Mouse (Mus musculus) kidney, embryonic 16.5 days (tissue): ENCODE data around the gene Chmp3. TPM values are rescaled to one million over a fixed set of nuclear protein-coding genes. Genes with fewer than 3 reads are reported as not detected.

ENCODE experiments used
- ATAC-seq: fragments of 200-750 bp; cut with Nextera tagmentation; 2 replicates; pipeline ENCODE4 v1.8.0; 2017; ENCODE audit warnings: moderate TSS enrichment; ENCODE audit not compliant: low FRiP score, low TSS enrichment
- H3K27ac ChIP-seq: fragments of 300-500 bp; sonication (generic); 2 replicates; pipeline ENCODE4 v1.5.1; 2014; ENCODE audit warnings: low read length
- H3K27me3 ChIP-seq: fragments of 300-500 bp; sonication (generic); 2 replicates; pipeline ENCODE4 v1.6.1; 2014; ENCODE audit warnings: low read length, control low read depth, mixed read lengths; ENCODE audit not compliant: insufficient read depth
- H3K36me3 ChIP-seq: fragments of 300-500 bp; sonication (generic); 2 replicates; pipeline ENCODE4 v1.6.1; 2014; ENCODE audit warnings: low read length, control low read depth, mixed read lengths; ENCODE audit not compliant: insufficient read depth
- H3K4me1 ChIP-seq: fragments of 300-500 bp; sonication (generic); 2 replicates; pipeline ENCODE4 v1.6.1; 2014; ENCODE audit warnings: low read length, control low read depth, mixed read lengths; ENCODE audit not compliant: insufficient read depth
- H3K4me2 ChIP-seq: fragments of 300-500 bp; sonication (generic); replicated peaks from 2 replicates; pipeline ENCODE4 v1.6.1; 2014; ENCODE audit warnings: low read depth, low read length
- H3K4me3 ChIP-seq: fragments of 300-500 bp; sonication (generic); 2 replicates; pipeline ENCODE4 v1.5.1; 2014; ENCODE audit warnings: mild to moderate bottlenecking, low read length
- H3K9ac ChIP-seq: fragments of 300-500 bp; sonication (generic); replicated peaks from 2 replicates; pipeline ENCODE4 v1.6.1; 2014; ENCODE audit warnings: low read length
- H3K9me3 ChIP-seq: fragments of 300-500 bp; sonication (generic); 2 replicates; pipeline ENCODE4 v1.6.1; 2016; ENCODE audit warnings: low read length, control low read depth
- WGBS: fragments of 180-500 bp; shearing (Covaris S2); extraction: QIAGEN DNeasy Blood & Tissue Kit; methylation state at CpG from one replicate; pipeline ENCODE4 v1.1.7; 2014; 5-methylcytosine and 5-hydroxymethylcytosine counted together
- polyA plus RNA-seq: library from polyadenylated mRNA; unstranded; fragments of >200 nt; fragmentation: Nextera tagmentation; extraction: Ambion mirVana; gene quantifications from 2 replicates; pipeline ENCODE4 v1.2.1, GENCODE M21; 2015

The Chmp3 gene
- polyA plus RNA-seq, 1 experiment from 2014 or later = 74.0 TPM

GRCm38 (mm10) chr6:71625984-71626383 is 82.4 kb downstream of the Chmp3 start:
- WGBS = 94% methylated on average over 2 of the region's 2 CpGs

GRCm38 (mm10) chr6:71627325-71627724 is 83.7 kb downstream of the Chmp3 start:
- Histone ChIP-seq H3K27me3 (no peaks in the 10 kb centered on the region), H3K4me3 (no peak overlapping the region), H3K9ac (no peak overlapping the region), H3K36me3 (peaks cover 36% of the 10 kb centered on the region), H3K9me3 (no peaks in the 10 kb centered on the region), H3K4me1 (peaks cover 22% of the 10 kb centered on the region), H3K27ac (no peak overlapping the region), H3K4me2 (no peak overlapping the region)
- ATAC-seq = no peak

More at GRCm38 (mm10) chr6:71625984-71626383, 82.4 kb downstream of the Chmp3 start:
- no peak for ATAC-seq
- H3K36me3 ChIP-seq = peaks cover 39% of the 10 kb centered on the region
- H3K9me3 ChIP-seq = no peaks in the 10 kb centered on the region
- H3K4me2 ChIP-seq = no peak overlapping the region
- no peaks in the 10 kb centered on the region for H3K27me3 ChIP-seq
- H3K27ac ChIP-seq = no peak overlapping the region
- H3K4me1 ChIP-seq = peaks cover 15% of the 10 kb centered on the region
- no peak overlapping the region for H3K9ac ChIP-seq
- H3K4me3 ChIP-seq = no peak overlapping the region

GRCm38 (mm10) chr6:71631196-71631595 is 87.6 kb downstream of the Chmp3 start:
- H3K27me3 ChIP-seq = no peaks in the 10 kb centered on the region
- H3K27ac ChIP-seq = no peak overlapping the region
- H3K4me3 ChIP-seq = peak overlapping the region; percentile 88
- H3K36me3 ChIP-seq = peaks cover 21% of the 10 kb centered on the region
- H3K9ac ChIP-seq = no peak overlapping the region
- WGBS = 12% methylated on average over 2 of the region's 2 CpGs
- H3K9me3 ChIP-seq = no peaks in the 10 kb centered on the region
- H3K4me2 ChIP-seq = peak overlapping the region; percentile 93
- ATAC-seq = no peak
- peaks cover 22% of the 10 kb centered on the region for H3K4me1 ChIP-seq

GRCm38 (mm10) chr6:71631706-71632461 is 88.3 kb downstream of the Chmp3 start:
- no peaks in the 10 kb centered on the region for H3K9me3 ChIP-seq
- WGBS = 1% methylated on average over 42 of the region's 42 CpGs
- peak; percentile 5; the same call in 1 of the 2 replicates for ATAC-seq

More at GRCm38 (mm10) chr6:71631706-71632461, 88.3 kb downstream of the Chmp3 start:
- H3K27me3 ChIP-seq = no peaks in the 10 kb centered on the region
- peak overlapping the region; percentile 100 for H3K27ac ChIP-seq
- peak overlapping the region; percentile 93 for H3K4me2 ChIP-seq
- H3K9ac ChIP-seq = peak overlapping the region; percentile 90
- peaks cover 22% of the 10 kb centered on the region for H3K4me1 ChIP-seq
- peaks cover 18% of the 10 kb centered on the region for H3K36me3 ChIP-seq
- H3K4me3 ChIP-seq = peak overlapping the region; percentile 88

Other genes with a start within 250 kb of the Chmp3 start
- 0.65 and 0.72 TPM in 2 replicates for gene Smyd1, start 221.6 kb upstream of the Chmp3 start, polyA plus RNA-seq
- 0.10 TPM in 1 of 2 replicates, not detected in the other for gene Cd8b1, start 221.0 kb upstream of the Chmp3 start, polyA plus RNA-seq
- 0.09 TPM in 2 replicates for gene Cd8a, start 170.4 kb upstream of the Chmp3 start, polyA plus RNA-seq
- 11.4 and 12.3 TPM in 2 replicates for gene Rmnd5a, start 103.2 kb upstream of the Chmp3 start, polyA plus RNA-seq
- 8.5 and 14.5 TPM in 2 replicates for gene Rnf103, start 49.9 kb upstream of the Chmp3 start, polyA plus RNA-seq
- 47.0 and 47.6 TPM in 2 replicates for gene Kdm3a, start 89.2 kb downstream of the Chmp3 start, polyA plus RNA-seq
- gene Reep1, start 163.8 kb downstream of the Chmp3 start, polyA plus RNA-seq = 14.1 and 14.6 TPM in 2 replicates